Mouse (Mus musculus) forebrain, embryonic 11.5 days (tissue): ENCODE data around the gene Trmt2a. TPM values are rescaled to one million over a fixed set of nuclear protein-coding genes. Genes with fewer than 3 reads are reported as not detected.

Experiments used
- ATAC-seq: fragments of 200-750 bp; cut with Nextera tagmentation; replicated peaks from 2 replicates; pipeline ENCODE4 v1.8.0; 2017; ENCODE audit warnings: moderate TSS enrichment; ENCODE audit not compliant: low FRiP score
- DNase-seq: peaks from one replicate; pipeline ENCODE4 v3.0.0-alpha.2; 2017; ENCODE audit warnings: low spot score
- H3K27ac ChIP-seq: fragments of 300-500 bp; sonication (generic); 2 replicates; pipeline ENCODE4 v1.5.1; 2014; ENCODE audit warnings: low read depth, low read length
- H3K27me3 ChIP-seq: fragments of 300-500 bp; sonication (generic); 2 replicates; pipeline ENCODE4 v1.6.1; 2014; ENCODE audit warnings: mild to moderate bottlenecking, low read length, mixed read lengths; ENCODE audit not compliant: control insufficient read depth, insufficient read depth
- H3K36me3 ChIP-seq: fragments of 300-500 bp; sonication (generic); 2 replicates; pipeline ENCODE4 v1.6.1; 2014; ENCODE audit warnings: mild to moderate bottlenecking, low read length, moderate library complexity, mixed read lengths; ENCODE audit not compliant: control insufficient read depth, insufficient read depth
- H3K4me1 ChIP-seq: fragments of 300-500 bp; sonication (generic); replicated peaks from 2 replicates; pipeline ENCODE4 v1.6.1; 2014; ENCODE audit warnings: low read length, mixed read lengths; ENCODE audit not compliant: control insufficient read depth, insufficient read depth
- H3K4me2 ChIP-seq: fragments of 300-500 bp; sonication (generic); 2 replicates; pipeline ENCODE4 v1.6.1; 2014; ENCODE audit warnings: low read depth, mild to moderate bottlenecking, low read length, moderate library complexity, mixed read lengths; ENCODE audit not compliant: severe bottlenecking
- H3K4me3 ChIP-seq: fragments of 300-500 bp; sonication (generic); 2 replicates; pipeline ENCODE4 v1.5.1; 2014; ENCODE audit warnings: low read depth, low read length
- H3K9ac ChIP-seq: fragments of 300-500 bp; sonication (generic); 2 replicates; pipeline ENCODE4 v1.6.1; 2014; ENCODE audit warnings: low read length
- H3K9me3 ChIP-seq: fragments of 300-500 bp; sonication (generic); 2 replicates; pipeline ENCODE4 v1.6.1; 2016; ENCODE audit warnings: low read length, mixed read lengths; ENCODE audit not compliant: control insufficient read depth
- WGBS: fragments of 180-500 bp; shearing (Covaris S2); extraction: QIAGEN DNeasy Blood & Tissue Kit; methylation state at CpG from one replicate; pipeline ENCODE4 v1.1.7; 2014; 5-methylcytosine and 5-hydroxymethylcytosine counted together
- polyA plus RNA-seq: library from polyadenylated mRNA; unstranded; fragments of >200 nt; fragmentation: Nextera tagmentation; extraction: Ambion mirVana; gene quantifications from 2 replicates; pipeline ENCODE4 v1.2.1, GENCODE M21; 2014

Gene Trmt2a
- polyA plus RNA-seq, 1 experiment from 2014 or later = 110 TPM

- peak; percentile 89 for DNase-seq
- H3K36me3 ChIP-seq = no peaks in the 10 kb centered on the region
- WGBS = 29% methylated on average over 6 of the region's 6 CpGs
Measured at GRCm38 (mm10) chr16:18213689-18214088, 34.8 kb upstream of the Trmt2a start.

GRCm38 (mm10) chr16:18214858-18215257, 33.6 kb upstream of the Trmt2a start:
- Histone ChIP-seq H3K4me3 (no peak overlapping the region), H3K4me1 (peaks cover 14% of the 10 kb centered on the region)

More at GRCm38 (mm10) chr16:18213689-18214088, 34.8 kb upstream of the Trmt2a start:
- Histone ChIP-seq H3K4me3 (no peak overlapping the region), H3K9ac (peak overlapping the region; percentile 31; the same call in 1 of the 2 replicates), H3K27ac (peak overlapping the region; percentile 71), H3K4me2 (peak overlapping the region; percentile 33; the same call in 1 of the 2 replicates), H3K4me1 (peaks cover 12% of the 10 kb centered on the region), H3K9me3 (no peaks in the 10 kb centered on the region), H3K27me3 (no peaks in the 10 kb centered on the region; the same call in 1 of the 2 replicates)
- peak; percentile 93 for ATAC-seq

GRCm38 (mm10) chr16:18217579-18217978, 30.9 kb upstream of the Trmt2a start, which contains the start of gene Ccdc188:
Ccdc188 (plus strand) TSS chr16:18217879.
- Histone ChIP-seq H3K36me3 (no peaks in the 10 kb centered on the region; the same call in 1 of the 2 replicates), H3K9ac (no peak within 1 kb of the TSS), H3K27me3 (no peaks in the 10 kb centered on the region), H3K4me1 (peaks cover 14% of the 10 kb centered on the region), H3K4me3 (no peak within 1 kb of the TSS), H3K9me3 (no peaks in the 10 kb centered on the region), H3K27ac (no peak within 1 kb of the TSS), H3K4me2 (no peak within 1 kb of the TSS)
- DNase-seq (no peak), ATAC-seq (no peak)
- WGBS = 88% methylated on average over 4 of the region's 4 CpGs

More at GRCm38 (mm10) chr16:18214858-18215257, 33.6 kb upstream of the Trmt2a start:
- ATAC-seq (no peak), DNase-seq (no peak)
- Histone ChIP-seq H3K9me3 (no peaks in the 10 kb centered on the region), H3K27me3 (no peaks in the 10 kb centered on the region; the same call in 1 of the 2 replicates), H3K9ac (peak overlapping the region; percentile 7; the same call in 1 of the 2 replicates), H3K36me3 (no peaks in the 10 kb centered on the region), H3K27ac (0 out of 2 replicates have a peak overlapping the region, but pooled peaks have one; percentile 71), H3K4me2 (peak overlapping the region; percentile 33; the same call in 1 of the 2 replicates)
- 70% methylated on average over 7 of the region's 7 CpGs for WGBS

GRCm38 (mm10) chr16:18218580-18218996, 29.9 kb upstream of the Trmt2a start:
- H3K27ac ChIP-seq = no peak overlapping the region

GRCm38 (mm10) chr16:18220001-18220400, 28.5 kb upstream of the Trmt2a start:
- no peak for DNase-seq
- no peak overlapping the region for H3K27ac ChIP-seq

More at GRCm38 (mm10) chr16:18218580-18218996, 29.9 kb upstream of the Trmt2a start:
- WGBS = 76% methylated on average over 9 of the region's 9 CpGs
- Histone ChIP-seq H3K36me3 (no peaks in the 10 kb centered on the region; the same call in none of the 2 replicates), H3K4me1 (peaks cover 6% of the 10 kb centered on the region; the same call in 1 of the 2 replicates), H3K27me3 (no peaks in the 10 kb centered on the region), H3K4me3 (no peak overlapping the region), H3K9me3 (no peaks in the 10 kb centered on the region), H3K9ac (no peak overlapping the region), H3K4me2 (no peak overlapping the region)
- no peak for DNase-seq
- no peak for ATAC-seq

GRCm38 (mm10) chr16:18220856-18221542, 27.5 kb upstream of the Trmt2a start:
- H3K27ac ChIP-seq = no peak overlapping the region
- no peaks in the 10 kb centered on the region; the same call in none of the 2 replicates for H3K36me3 ChIP-seq

More at GRCm38 (mm10) chr16:18220001-18220400, 28.5 kb upstream of the Trmt2a start:
- H3K36me3 ChIP-seq = no peaks in the 10 kb centered on the region; the same call in none of the 2 replicates
- 76% methylated on average over 8 of the region's 8 CpGs for WGBS
- no peak overlapping the region; the same call in 1 of the 2 replicates for H3K9ac ChIP-seq
- 0 out of 2 replicates have a peak, but pooled peaks have one; percentile 55 for ATAC-seq
- H3K27me3 ChIP-seq = no peaks in the 10 kb centered on the region
- H3K4me1 ChIP-seq = 0 out of 2 replicates have a peak, but pooled peaks cover 2% of the 10 kb centered on the region
- H3K4me3 ChIP-seq = no peak overlapping the region
- no peaks in the 10 kb centered on the region for H3K9me3 ChIP-seq
- H3K4me2 ChIP-seq = no peak overlapping the region

GRCm38 (mm10) chr16:18221543-18221898, 27.0 kb upstream of the Trmt2a start:
- no peaks in the 10 kb centered on the region for H3K27me3 ChIP-seq
- no peak for DNase-seq
- H3K9ac ChIP-seq = no peak overlapping the region
- no peak overlapping the region for H3K4me2 ChIP-seq
- WGBS = 76% methylated on average over 11 of the region's 11 CpGs
- no peaks in the 10 kb centered on the region; the same call in none of the 2 replicates for H3K36me3 ChIP-seq
- H3K4me1 ChIP-seq = 0 out of 2 replicates have a peak, but pooled peaks cover 2% of the 10 kb centered on the region
- no peak overlapping the region for H3K27ac ChIP-seq
- ATAC-seq = no peak
- H3K4me3 ChIP-seq = no peak overlapping the region
- no peaks in the 10 kb centered on the region for H3K9me3 ChIP-seq

More at GRCm38 (mm10) chr16:18220856-18221542, 27.5 kb upstream of the Trmt2a start:
- Histone ChIP-seq H3K4me2 (no peak overlapping the region), H3K4me3 (no peak overlapping the region), H3K4me1 (0 out of 2 replicates have a peak, but pooled peaks cover 2% of the 10 kb centered on the region), H3K9me3 (no peaks in the 10 kb centered on the region), H3K9ac (no peak overlapping the region), H3K27me3 (no peaks in the 10 kb centered on the region)
- WGBS = 84% methylated on average over 6 of the region's 6 CpGs
- DNase-seq (no peak), ATAC-seq (no peak)

- no peak overlapping the region for H3K9ac ChIP-seq
- no peak for DNase-seq
- H3K9me3 ChIP-seq = no peaks in the 10 kb centered on the region
- H3K36me3 ChIP-seq = no peaks in the 10 kb centered on the region; the same call in none of the 2 replicates
- H3K27ac ChIP-seq = no peak overlapping the region
- no peak for ATAC-seq
- no peak overlapping the region for H3K4me3 ChIP-seq
- H3K27me3 ChIP-seq = no peaks in the 10 kb centered on the region
- no peak overlapping the region for H3K4me2 ChIP-seq
- 0 out of 2 replicates have a peak, but pooled peaks cover 2% of the 10 kb centered on the region for H3K4me1 ChIP-seq
- 87% methylated on average over 11 of the region's 11 CpGs for WGBS
Measured at GRCm38 (mm10) chr16:18222188-18222587, 26.3 kb upstream of the Trmt2a start.
